Mouse (Mus musculus): ENCODE measurements around the gene Grip1.

Gene Grip1

GRCm38 (mm10) chr10:119761451-119762367 is 308.1 kb downstream of the Grip1 start:
- no peak for DNase-seq (ENCODE audit: low spot score)

DNA sequence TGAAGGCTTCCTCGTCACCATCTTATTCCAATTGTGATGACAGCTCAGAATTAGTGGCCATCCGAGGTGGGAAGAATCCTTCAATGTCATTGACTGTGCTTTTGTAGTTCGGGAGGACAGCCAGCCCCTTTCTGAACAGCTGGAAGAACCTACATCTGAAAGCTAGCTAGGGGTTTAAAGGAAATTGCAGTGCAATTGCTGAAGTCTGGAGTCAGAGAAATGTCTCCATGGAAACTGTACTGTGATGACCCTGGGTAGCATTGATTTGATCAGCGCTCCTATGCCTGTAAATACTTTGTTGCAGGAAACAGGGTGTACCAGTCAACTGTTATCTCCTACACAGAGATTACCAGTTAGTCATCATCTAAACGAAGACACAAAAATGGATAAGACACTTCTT is 325.2 kb downstream of the Grip1 start:
- DNase-seq (ENCODE audit: low spot score), result no peak

DNA sequence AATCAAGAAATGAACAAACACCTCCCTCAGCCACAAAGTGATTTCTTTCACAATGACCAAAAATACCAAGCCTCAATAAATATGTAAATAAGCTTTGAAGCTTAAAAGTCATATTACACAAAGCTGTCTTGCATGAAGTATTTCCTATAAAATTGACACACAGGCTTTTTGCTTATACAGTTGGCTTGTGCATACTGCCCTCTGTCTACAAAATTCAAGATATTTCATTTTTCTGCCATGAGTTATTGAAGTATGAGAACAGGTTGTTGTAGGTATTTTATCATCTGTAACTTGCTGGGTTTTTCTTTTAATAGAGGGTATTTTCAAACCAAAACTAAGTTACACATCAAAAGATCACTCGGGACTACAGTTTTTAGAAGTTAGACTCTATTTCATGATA is 326.0 kb downstream of the Grip1 start:
- no peak for DNase-seq (ENCODE audit: low spot score)

DNA sequence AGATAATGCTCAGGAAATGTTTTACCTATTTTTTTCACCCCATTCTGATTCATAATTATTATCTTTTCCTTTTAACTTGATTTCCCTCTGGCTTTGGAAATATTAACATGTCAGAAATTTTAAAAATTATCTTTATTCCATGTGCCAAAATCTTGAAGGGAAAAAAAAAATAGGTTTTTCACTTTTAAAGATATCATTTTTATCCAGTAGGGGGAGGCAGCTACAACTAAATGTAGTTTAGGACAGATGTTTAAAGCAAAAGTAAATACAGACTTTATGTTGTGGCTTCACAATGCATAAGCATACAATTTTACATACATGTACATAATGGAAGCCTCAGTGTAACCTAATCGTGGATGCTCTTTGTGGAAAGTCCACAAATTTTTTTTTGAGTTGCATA is 336.9 kb downstream of the Grip1 start:
- no peak for DNase-seq (ENCODE audit: low spot score)

GRCm38 (mm10) chr10:119802421-119802820 is 348.8 kb downstream of the Grip1 start:
- no peak for DNase-seq (ENCODE audit: low spot score)

DNA sequence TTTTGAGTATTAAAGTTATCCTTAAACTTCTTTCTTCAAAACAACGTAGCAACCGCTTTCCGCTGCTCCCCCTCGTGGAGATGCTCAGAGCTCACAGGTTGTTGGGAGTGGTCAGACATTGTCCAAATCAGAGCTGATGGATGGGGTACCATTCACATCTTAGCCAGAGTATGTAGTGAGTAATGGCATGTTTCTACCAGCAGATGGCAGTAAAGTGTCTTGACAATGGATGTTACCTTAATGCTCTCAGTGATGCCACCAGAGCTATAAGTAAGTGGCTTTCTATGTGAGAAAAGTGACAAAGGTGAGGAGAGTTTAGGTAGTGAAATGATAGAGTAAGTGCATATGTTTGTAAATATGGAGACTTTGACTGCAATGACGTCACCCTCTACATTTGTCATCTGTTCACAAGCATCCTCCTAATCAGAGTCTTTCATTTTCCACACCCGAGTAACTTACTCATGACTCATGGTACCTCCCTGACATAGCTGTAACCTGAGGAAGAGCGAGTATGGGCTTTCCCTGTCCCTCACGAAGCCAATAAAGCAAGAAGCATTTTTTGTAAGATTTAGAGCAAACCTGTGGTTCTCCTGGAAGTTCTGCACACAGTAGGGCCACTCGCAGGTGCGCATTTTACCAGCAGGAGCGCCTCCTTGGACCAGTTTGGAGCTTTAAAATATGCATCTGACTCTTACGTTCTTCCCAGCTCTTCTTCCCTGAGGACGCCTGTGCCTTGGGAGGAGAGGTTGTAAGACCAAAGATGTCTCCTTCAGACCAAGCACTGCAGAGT is 350.2 kb downstream of the Grip1 start:
- DNase-seq (ENCODE audit: low spot score), result peak; percentile 22

DNA sequence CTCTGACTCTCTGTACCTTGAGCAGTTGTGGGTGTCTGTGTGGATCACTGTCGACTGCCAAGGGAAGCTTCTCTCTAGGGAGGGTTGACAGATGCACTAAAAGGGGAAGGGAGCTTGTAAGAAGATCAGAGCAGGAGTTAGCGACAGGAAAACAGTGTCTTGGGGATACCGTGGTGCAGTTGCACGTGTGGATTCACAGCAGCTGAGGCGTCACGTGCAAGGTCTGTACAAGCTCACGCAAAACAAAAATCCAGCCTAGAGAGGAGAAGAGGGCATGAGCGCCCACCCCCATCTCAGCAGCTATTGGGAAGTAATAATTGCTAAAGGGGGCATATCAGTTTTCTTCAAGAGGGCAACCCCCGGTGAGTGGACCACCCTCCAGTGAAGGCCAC is 350.8 kb downstream of the Grip1 start:
- no peak for DNase-seq (ENCODE audit: low spot score)

- no peak for DNase-seq (ENCODE audit: low spot score)
Observed at GRCm38 (mm10) chr10:119805082-119805481, 351.5 kb downstream of the Grip1 start.

DNA sequence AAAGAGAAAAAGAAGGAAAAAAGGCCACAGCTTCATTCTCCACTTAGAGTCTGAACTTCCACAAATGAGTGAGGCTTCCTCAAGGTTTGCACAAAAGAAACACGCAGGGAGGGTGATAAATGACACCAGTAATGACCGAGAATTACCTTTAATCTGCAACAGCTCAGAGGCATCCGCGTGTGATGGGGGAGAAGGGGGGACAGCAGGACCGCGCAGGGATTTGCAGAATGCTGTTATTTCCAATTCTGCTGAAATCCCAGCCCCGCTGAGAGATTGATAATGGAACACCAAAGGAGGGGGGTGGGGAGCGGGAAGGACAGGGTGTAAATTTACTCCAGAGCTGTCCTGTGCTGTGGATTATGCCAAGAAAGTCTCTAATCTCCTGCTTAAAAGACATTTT is 352.5 kb downstream of the Grip1 start:
- no peak for DNase-seq (ENCODE audit: low spot score)

GRCm38 (mm10) chr10:119808384-119808783 is 354.8 kb downstream of the Grip1 start:
- DNase-seq (ENCODE audit: low spot score), result no peak

GRCm38 (mm10) chr10:119814087-119814486 is 360.5 kb downstream of the Grip1 start:
- no peak for DNase-seq (ENCODE audit: low spot score)

DNA sequence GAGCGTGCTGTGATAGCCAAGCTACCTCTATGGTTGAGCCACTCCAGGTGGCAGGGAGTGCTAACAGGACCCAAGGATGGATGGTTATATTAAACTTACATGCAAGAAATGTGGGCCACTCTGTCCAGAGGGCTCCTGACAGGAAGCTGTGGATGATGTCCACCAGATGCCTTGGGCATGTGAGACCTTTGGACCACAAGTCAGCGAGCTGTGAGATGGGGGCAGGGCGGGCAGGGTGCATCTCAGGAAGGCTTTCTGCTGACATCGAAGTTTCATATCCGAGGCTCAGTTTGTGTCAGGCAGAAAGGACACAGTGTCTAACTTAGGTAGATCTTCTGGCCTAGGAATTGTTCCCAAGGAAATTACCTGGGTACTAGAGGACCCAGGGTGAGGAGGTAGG is 362.4 kb downstream of the Grip1 start:
- no peak for DNase-seq (ENCODE audit: low spot score)

- DNase-seq (ENCODE audit: low spot score), result no peak
Observed at GRCm38 (mm10) chr10:119818381-119818780, 364.8 kb downstream of the Grip1 start.

DNA sequence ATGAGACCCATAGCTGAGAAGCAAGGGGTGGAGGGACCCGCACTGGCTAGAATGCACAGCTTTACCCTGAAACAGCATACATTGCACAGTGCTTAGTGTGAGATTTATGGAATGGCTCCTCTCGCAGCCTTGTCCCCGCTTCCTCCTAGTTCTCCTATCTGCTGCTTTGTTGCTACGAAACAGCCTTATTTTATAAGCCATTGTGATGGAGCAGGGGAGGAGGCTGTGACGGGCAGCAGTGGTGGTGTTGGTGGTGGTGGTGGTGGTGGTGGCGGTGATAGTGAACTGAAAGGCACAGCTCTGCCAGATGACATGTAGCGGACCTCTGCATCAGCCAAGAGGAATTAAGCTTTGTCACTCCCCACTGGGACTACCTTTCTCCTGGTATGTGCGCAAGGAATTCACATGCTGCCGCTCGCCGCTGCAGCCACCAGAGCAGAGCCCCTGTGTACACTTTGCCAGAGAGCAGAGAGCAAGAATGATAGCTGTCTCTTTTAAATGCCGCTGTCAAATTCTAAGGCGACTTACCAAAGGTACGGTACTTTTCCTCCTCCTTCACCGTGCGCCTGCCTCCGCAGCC is 365.6 kb downstream of the Grip1 start:
- DNase-seq (ENCODE audit: low spot score), result no peak

GRCm38 (mm10) chr10:119819740-119820139 is 366.1 kb downstream of the Grip1 start:
- no peak for DNase-seq (ENCODE audit: low spot score)

DNA sequence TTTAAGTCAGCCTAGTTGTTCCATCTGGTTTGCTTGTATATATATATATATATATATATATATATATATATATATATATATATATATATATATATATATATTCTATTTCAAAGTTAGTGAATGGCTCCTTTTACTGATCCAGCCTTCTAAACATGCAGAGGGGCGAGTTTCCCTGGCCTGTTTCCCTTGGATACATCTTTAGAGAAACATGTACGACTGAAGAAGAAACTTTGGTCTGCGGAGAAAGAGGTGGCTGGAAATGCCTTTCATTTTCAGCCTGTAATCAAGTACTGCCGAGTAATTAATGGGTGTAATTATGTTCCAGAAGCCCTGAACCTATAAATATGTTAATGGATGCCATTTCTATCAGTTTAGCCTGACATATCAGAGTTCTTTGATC is 366.8 kb downstream of the Grip1 start:
- DNase-seq (ENCODE audit: low spot score), result no peak

- DNase-seq (ENCODE audit: low spot score), result no peak
Observed at GRCm38 (mm10) chr10:119823691-119824090, 370.1 kb downstream of the Grip1 start.

- no peak for DNase-seq (ENCODE audit: low spot score)
Observed at GRCm38 (mm10) chr10:119824521-119824920, 370.9 kb downstream of the Grip1 start.

GRCm38 (mm10) chr10:119830388-119830956 is 376.8 kb downstream of the Grip1 start:
- DNase-seq (ENCODE audit: low spot score), result peak; percentile 5

GRCm38 (mm10) chr10:119831086-119831485 is 377.5 kb downstream of the Grip1 start:
- no peak for DNase-seq (ENCODE audit: low spot score)

DNA sequence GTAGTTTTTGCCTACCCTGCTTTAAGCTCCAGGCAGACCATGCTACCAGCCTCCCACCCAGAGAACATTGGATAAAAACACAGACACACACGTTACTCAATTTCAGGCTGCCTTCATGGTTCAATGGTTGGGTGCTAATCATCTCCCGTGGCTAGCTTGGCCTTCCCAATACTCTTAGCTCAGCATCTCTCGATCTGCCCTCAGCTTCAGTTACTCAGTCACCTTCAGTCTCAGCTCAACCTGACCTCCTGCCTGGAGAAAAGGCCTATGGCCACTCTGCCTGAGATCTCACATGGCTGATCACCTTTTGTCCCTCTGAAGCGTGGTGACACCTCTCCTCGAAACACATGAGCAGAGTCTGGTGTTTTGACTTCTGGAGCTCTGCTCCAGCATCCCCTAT is 379.7 kb downstream of the Grip1 start:
- DNase-seq (ENCODE audit: low spot score), result no peak

GRCm38 (mm10) chr10:119834122-119834521 is 380.5 kb downstream of the Grip1 start:
- no peak for DNase-seq (ENCODE audit: low spot score)

Measured in ovary, postnatal 14 days (tissue).